Mouse (Mus musculus): ENCODE results near the gene Eif4g3. TPM values are rescaled to one million over a fixed set of nuclear protein-coding genes. Genes with fewer than 3 reads are reported as not detected.
"Not testable (repeated sequence)": the region's sequence is repeated elsewhere in the genome, so short reads cannot be mapped to it uniquely, and the experiment has no call there.

Eif4g3 gene
- polyA plus RNA-seq, 1 experiment from 2014 or later, result 57.3 TPM

- ATAC-seq (replicated peaks; ENCODE audit: low FRiP score), result peak; percentile 59
- not testable (repeated sequence) for H3K9ac ChIP-seq (ENCODE audit: low read length); H3K36me3 ChIP-seq (ENCODE audit: control insufficient read depth, insufficient read depth, low read length); H3K4me2 ChIP-seq (ENCODE audit: low read depth, low read length, severe bottlenecking); H3K27me3 ChIP-seq (ENCODE audit: control insufficient read depth, insufficient read depth, low read length); H3K27ac ChIP-seq (ENCODE audit: low read depth, low read length); DNase-seq (ENCODE audit: low spot score); H3K4me1 ChIP-seq (replicated peaks; ENCODE audit: control insufficient read depth, insufficient read depth, low read length); H3K4me3 ChIP-seq (ENCODE audit: low read depth, low read length); H3K9me3 ChIP-seq (ENCODE audit: control insufficient read depth, low read length)
- WGBS, result no CpG with 5 or more reads among the region's 11 CpGs
Measured at GRCm38 (mm10) chr4:137974856-137975432, 17.9 kb upstream of the Eif4g3 start.

DNA sequence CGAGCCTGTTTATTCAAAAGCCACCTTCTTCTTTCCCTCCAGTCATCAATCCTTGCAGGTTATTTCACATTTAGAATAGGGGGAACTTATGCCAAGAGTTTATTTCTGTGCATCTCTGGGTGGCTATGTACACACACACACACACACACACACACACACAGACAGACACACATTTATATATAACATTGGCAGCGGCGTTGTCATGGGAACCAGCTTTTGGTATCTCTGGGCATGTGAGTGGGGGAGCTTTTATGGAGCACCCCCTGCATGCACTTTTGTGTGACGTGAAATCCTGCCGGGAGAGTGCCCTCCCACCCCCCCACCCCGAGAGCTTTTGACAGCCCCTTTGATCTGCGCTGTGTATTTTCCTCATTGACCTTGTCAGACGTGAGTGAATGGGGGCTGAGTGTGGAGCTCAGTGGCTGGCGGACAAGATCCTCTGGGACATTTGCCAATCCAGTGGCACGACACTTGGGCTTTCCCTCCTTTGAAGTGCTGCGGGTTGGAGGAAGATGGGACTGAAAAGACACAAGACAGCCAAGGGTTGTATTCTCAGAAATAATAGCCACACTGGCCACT is 13.7 kb upstream of the Eif4g3 start:
- H3K27me3 ChIP-seq (ENCODE audit: control insufficient read depth, insufficient read depth, low read length); H3K9me3 ChIP-seq (ENCODE audit: control insufficient read depth, low read length); H3K4me2 ChIP-seq (ENCODE audit: low read depth, low read length, severe bottlenecking); H3K27ac ChIP-seq (ENCODE audit: low read depth, low read length); H3K36me3 ChIP-seq (ENCODE audit: control insufficient read depth, insufficient read depth, low read length); H3K9ac ChIP-seq (ENCODE audit: low read length); H3K4me1 ChIP-seq (replicated peaks; ENCODE audit: control insufficient read depth, insufficient read depth, low read length); H3K4me3 ChIP-seq (ENCODE audit: low read depth, low read length); DNase-seq (ENCODE audit: low spot score): not testable (repeated sequence)
- peak; percentile 75 for ATAC-seq (replicated peaks; ENCODE audit: low FRiP score)
- WGBS, result no CpG with 5 or more reads among the region's 11 CpGs

DNA sequence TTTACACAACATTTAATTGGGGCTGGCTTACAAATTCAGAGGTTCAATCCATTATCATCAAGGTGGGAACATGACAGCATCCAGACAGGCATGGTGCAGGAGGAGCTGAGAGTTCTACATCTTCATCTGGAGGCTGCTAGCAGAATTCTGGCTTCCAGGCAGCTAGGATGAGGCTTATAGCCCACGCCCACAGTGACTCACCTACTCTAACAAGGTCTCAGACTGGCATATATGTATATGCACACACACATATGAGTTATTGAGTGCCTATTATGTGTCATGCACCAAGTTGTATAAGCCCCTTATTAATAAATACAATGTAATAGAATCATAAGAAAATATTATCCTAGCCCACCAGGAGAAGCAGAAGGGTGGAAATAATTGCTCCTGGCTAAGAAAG is 10.0 kb upstream of the Eif4g3 start:
- Histone ChIP-seq H3K9me3 (ENCODE audit: control insufficient read depth, low read length) (no peaks in the 10 kb centered on the region), H3K4me3 (ENCODE audit: low read depth, low read length) (no peak overlapping the region), H3K36me3 (ENCODE audit: control insufficient read depth, insufficient read depth, low read length) (no peaks in the 10 kb centered on the region), H3K27ac (ENCODE audit: low read depth, low read length) (no peak overlapping the region), H3K27me3 (ENCODE audit: control insufficient read depth, insufficient read depth, low read length) (no peaks in the 10 kb centered on the region), H3K9ac (ENCODE audit: low read length) (no peak overlapping the region), H3K4me1 (replicated peaks; ENCODE audit: control insufficient read depth, insufficient read depth, low read length) (no peaks in the 10 kb centered on the region), H3K4me2 (ENCODE audit: low read depth, low read length, severe bottlenecking) (no peak overlapping the region)
- 82% methylated on average over 1 of the region's 1 CpGs for WGBS
- DNase-seq (ENCODE audit: low spot score) (no peak), ATAC-seq (replicated peaks; ENCODE audit: low FRiP score) (no peak)

DNA sequence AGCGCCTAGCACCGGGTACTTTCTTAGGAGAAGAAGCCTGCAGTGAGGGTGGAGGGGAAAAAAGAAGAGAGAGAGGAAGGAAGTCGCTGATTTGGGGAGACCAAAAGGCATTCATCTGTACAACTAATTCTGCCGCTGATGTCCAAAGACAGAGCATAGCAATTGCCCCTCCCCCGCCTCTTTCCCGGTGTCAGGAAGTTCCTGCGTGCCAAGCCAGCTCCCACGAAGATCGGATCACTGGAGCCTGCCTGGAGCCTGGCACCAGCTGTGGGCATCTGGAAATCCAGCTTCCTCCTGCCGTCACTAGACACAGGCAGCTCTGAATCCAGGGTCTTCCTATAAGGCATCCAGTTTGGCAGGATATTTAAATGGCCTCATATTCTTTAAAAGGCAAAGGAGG is 8.6 kb upstream of the Eif4g3 start:
- Histone ChIP-seq H3K27ac (ENCODE audit: low read depth, low read length) (no peak overlapping the region), H3K9ac (ENCODE audit: low read length) (no peak overlapping the region), H3K9me3 (ENCODE audit: control insufficient read depth, low read length) (no peaks in the 10 kb centered on the region), H3K4me2 (ENCODE audit: low read depth, low read length, severe bottlenecking) (no peak overlapping the region), H3K4me1 (replicated peaks; ENCODE audit: control insufficient read depth, insufficient read depth, low read length) (no peaks in the 10 kb centered on the region), H3K36me3 (ENCODE audit: control insufficient read depth, insufficient read depth, low read length) (no peaks in the 10 kb centered on the region), H3K4me3 (ENCODE audit: low read depth, low read length) (no peak overlapping the region), H3K27me3 (ENCODE audit: control insufficient read depth, insufficient read depth, low read length) (no peaks in the 10 kb centered on the region)
- DNase-seq (ENCODE audit: low spot score) (no peak), ATAC-seq (replicated peaks; ENCODE audit: low FRiP score) (no peak)
- 56% methylated on average over 10 of the region's 10 CpGs for WGBS

DNA sequence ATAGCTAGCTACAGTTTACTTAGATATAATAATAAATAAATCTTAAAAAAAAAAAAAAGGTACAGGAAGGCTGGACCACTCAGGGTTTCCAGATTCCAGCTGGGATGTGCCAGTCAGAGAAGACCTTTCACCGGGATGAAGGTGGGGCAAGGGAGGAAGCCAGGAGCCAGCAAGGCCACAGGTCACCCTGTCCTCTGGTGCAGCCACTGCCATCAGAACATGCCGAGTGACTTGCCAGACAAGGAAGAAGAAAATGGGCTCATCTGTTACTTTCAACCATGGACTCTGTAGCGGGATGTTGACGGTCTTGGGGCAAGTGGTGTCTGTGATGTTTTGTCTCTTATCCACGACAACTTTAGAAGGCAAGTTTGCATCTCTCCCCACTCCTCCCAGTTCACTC is 8.1 kb upstream of the Eif4g3 start:
- Histone ChIP-seq H3K9ac (ENCODE audit: low read length) (no peak overlapping the region), H3K4me2 (ENCODE audit: low read depth, low read length, severe bottlenecking) (no peak overlapping the region)
- WGBS, result 89% methylated on average over 5 of the region's 5 CpGs

DNA sequence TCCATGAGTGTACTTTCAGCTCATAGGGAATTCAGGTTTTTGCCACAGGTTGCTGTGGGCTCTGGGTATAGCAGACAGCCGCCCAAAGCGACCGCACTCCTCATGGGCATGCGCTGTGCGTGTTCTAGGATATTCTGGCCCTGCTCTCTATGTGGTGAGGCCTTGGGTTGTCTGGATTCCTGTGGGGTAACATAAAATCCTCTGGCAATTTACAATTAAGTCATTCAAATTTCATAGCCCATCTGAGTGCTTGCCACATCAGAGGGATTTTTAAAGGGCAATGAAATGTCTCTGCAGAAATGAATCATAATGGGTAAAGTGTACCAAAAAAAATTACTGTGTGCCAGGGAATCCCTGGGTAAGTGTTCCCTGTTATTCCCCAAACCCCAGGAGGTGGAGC is 3.4 kb upstream of the Eif4g3 start:
- WGBS, result 87% methylated on average over 5 of the region's 5 CpGs
- H3K4me2 ChIP-seq (ENCODE audit: low read depth, low read length, severe bottlenecking), result no peak overlapping the region
- H3K4me3 ChIP-seq (ENCODE audit: low read depth, low read length), result no peak overlapping the region
- no peak for ATAC-seq (replicated peaks; ENCODE audit: low FRiP score)
- H3K9ac ChIP-seq (ENCODE audit: low read length), result no peak overlapping the region
- DNase-seq (ENCODE audit: low spot score), result no peak
- H3K27ac ChIP-seq (ENCODE audit: low read depth, low read length), result no peak overlapping the region
- H3K4me1 ChIP-seq (replicated peaks; ENCODE audit: control insufficient read depth, insufficient read depth, low read length), result no peaks in the 10 kb centered on the region; the same call in 1 of the 2 replicates
- H3K27me3 ChIP-seq (ENCODE audit: control insufficient read depth, insufficient read depth, low read length), result peaks cover 2% of the 10 kb centered on the region; the same call in 1 of the 2 replicates
- H3K9me3 ChIP-seq (ENCODE audit: control insufficient read depth, low read length), result no peaks in the 10 kb centered on the region
- no peaks in the 10 kb centered on the region for H3K36me3 ChIP-seq (ENCODE audit: control insufficient read depth, insufficient read depth, low read length)

More for the DNA sequence above, 8.1 kb upstream of the Eif4g3 start:
- Histone ChIP-seq H3K9me3 (ENCODE audit: control insufficient read depth, low read length) (no peaks in the 10 kb centered on the region), H3K27ac (ENCODE audit: low read depth, low read length) (no peak overlapping the region), H3K27me3 (ENCODE audit: control insufficient read depth, insufficient read depth, low read length) (no peaks in the 10 kb centered on the region), H3K4me1 (replicated peaks; ENCODE audit: control insufficient read depth, insufficient read depth, low read length) (no peaks in the 10 kb centered on the region), H3K4me3 (ENCODE audit: low read depth, low read length) (no peak overlapping the region), H3K36me3 (ENCODE audit: control insufficient read depth, insufficient read depth, low read length) (no peaks in the 10 kb centered on the region)
- no peak for ATAC-seq (replicated peaks; ENCODE audit: low FRiP score)
- DNase-seq (ENCODE audit: low spot score), result no peak

DNA sequence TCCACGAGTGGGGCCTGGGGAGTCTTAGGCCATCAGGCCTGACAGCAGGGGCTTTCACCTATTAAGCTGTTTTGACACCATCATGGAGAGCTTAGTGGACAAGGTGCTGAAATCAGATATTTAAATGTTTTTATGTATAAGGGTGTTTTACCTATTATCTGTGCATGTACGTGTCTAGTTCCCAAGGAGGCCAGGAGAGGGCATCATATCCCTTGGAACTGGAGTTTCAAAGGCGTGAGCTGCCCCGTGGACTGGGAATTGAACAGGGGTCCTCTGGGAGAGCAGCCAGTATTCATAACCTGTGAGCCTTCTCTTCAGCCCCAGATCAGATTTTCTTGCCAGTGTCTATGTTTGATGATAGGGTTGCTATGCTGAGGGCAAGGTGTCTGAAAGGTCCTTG is 2.4 kb upstream of the Eif4g3 start:
- H3K9ac ChIP-seq (ENCODE audit: low read length), result no peak overlapping the region
- 76% methylated on average over 4 of the region's 4 CpGs for WGBS
- no peak overlapping the region for H3K4me3 ChIP-seq (ENCODE audit: low read depth, low read length)
- DNase-seq (ENCODE audit: low spot score) (no peak), ATAC-seq (replicated peaks; ENCODE audit: low FRiP score) (no peak)
- H3K27me3 ChIP-seq (ENCODE audit: control insufficient read depth, insufficient read depth, low read length), result peaks cover 2% of the 10 kb centered on the region; the same call in 1 of the 2 replicates
- no peak overlapping the region for H3K4me2 ChIP-seq (ENCODE audit: low read depth, low read length, severe bottlenecking)
- H3K9me3 ChIP-seq (ENCODE audit: control insufficient read depth, low read length), result no peaks in the 10 kb centered on the region
- H3K36me3 ChIP-seq (ENCODE audit: control insufficient read depth, insufficient read depth, low read length), result no peaks in the 10 kb centered on the region
- peaks cover 4% of the 10 kb centered on the region for H3K4me1 ChIP-seq (replicated peaks; ENCODE audit: control insufficient read depth, insufficient read depth, low read length)
- H3K27ac ChIP-seq (ENCODE audit: low read depth, low read length), result no peak overlapping the region

GRCm38 (mm10) chr4:137991240-137991639 is 1.6 kb upstream of the Eif4g3 start:
- Histone ChIP-seq H3K36me3 (ENCODE audit: control insufficient read depth, insufficient read depth, low read length) (no peaks in the 10 kb centered on the region), H3K27ac (ENCODE audit: low read depth, low read length) (no peak overlapping the region), H3K9me3 (ENCODE audit: control insufficient read depth, low read length) (no peaks in the 10 kb centered on the region), H3K4me1 (replicated peaks; ENCODE audit: control insufficient read depth, insufficient read depth, low read length) (peaks cover 10% of the 10 kb centered on the region), H3K4me3 (ENCODE audit: low read depth, low read length) (no peak overlapping the region), H3K9ac (ENCODE audit: low read length) (no peak overlapping the region), H3K27me3 (ENCODE audit: control insufficient read depth, insufficient read depth, low read length) (peaks cover 2% of the 10 kb centered on the region; the same call in 1 of the 2 replicates), H3K4me2 (ENCODE audit: low read depth, low read length, severe bottlenecking) (no peak overlapping the region)
- DNase-seq (ENCODE audit: low spot score), result no peak
- ATAC-seq (replicated peaks; ENCODE audit: low FRiP score), result no peak
- WGBS, result 66% methylated on average over 7 of the region's 7 CpGs

DNA sequence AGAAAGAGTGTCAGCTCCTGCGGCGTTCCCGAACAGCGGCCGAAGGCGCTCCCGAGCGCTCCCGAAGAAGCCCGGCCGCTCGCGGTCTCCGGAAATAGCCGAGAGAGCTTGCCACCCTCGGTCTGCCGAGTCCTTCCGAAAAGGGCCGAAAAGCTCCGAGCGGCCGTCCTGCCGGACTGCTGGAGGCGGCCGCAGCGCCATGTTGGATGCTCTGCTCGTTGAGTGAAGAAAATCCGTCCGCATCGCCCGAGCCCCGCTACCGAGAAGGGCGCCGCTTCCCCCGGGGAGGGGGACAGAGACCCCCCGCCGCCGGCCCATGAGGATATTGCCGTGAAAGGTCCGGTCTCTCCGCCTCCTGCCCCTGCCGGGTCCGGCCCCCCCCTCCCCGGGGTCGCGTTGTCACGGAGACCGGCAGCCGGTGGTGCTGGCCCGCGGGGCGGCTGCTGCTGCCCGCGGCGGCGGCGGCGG is 503 bp downstream of the Eif4g3 start:
- Histone ChIP-seq H3K4me1 (replicated peaks; ENCODE audit: control insufficient read depth, insufficient read depth, low read length) (peaks cover 11% of the 10 kb centered on the region), H3K27me3 (ENCODE audit: control insufficient read depth, insufficient read depth, low read length) (peaks cover 2% of the 10 kb centered on the region; the same call in 1 of the 2 replicates), H3K4me3 (ENCODE audit: low read depth, low read length) (peak overlapping the region; percentile 100), H3K9ac (ENCODE audit: low read length) (peak overlapping the region; percentile 98), H3K4me2 (ENCODE audit: low read depth, low read length, severe bottlenecking) (peak overlapping the region; percentile 75), H3K9me3 (ENCODE audit: control insufficient read depth, low read length) (no peaks in the 10 kb centered on the region), H3K36me3 (ENCODE audit: control insufficient read depth, insufficient read depth, low read length) (peaks cover 2% of the 10 kb centered on the region; the same call in 1 of the 2 replicates), H3K27ac (ENCODE audit: low read depth, low read length) (peak overlapping the region; percentile 95)
- peak; percentile 99 for DNase-seq (ENCODE audit: low spot score)
- WGBS, result under 1% methylated on average over 42 of the region's 59 CpGs
- peak; percentile 92 for ATAC-seq (replicated peaks; ENCODE audit: low FRiP score)

Measured in forebrain, embryonic 11.5 days (tissue).